Mouse (Mus musculus) spleen, postnatal 4 days (tissue): ENCODE data around the gene Klhdc4.

Experiments
- DNase-seq, 2 experiments: peaks; one replicate each; pipeline ENCODE4 v3.0.0; 2022; ENCODE audit warnings: low spot score in 2 of 2

Klhdc4 gene

DNA sequence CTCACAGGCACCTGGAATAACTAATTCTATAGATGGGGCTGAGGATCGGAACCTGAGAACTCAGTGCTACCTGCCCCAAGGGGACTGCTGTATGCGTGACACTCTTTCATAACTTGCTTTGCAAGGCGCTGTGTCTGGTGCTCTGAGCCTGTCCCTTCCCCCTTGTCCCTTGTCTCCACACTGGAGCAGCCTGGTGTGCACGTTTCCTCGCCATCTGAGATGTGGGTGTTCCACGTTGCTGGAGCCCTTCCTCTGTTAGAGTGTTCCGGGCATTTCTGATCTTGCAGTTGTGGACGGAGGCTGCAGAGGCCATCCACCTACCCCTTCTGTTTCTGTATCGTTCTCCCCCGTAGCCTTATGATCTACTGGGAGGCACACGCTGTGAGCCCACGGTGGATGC lies 70.9 kb downstream of the Klhdc4 start:
- DNase-seq, result no peak

DNA sequence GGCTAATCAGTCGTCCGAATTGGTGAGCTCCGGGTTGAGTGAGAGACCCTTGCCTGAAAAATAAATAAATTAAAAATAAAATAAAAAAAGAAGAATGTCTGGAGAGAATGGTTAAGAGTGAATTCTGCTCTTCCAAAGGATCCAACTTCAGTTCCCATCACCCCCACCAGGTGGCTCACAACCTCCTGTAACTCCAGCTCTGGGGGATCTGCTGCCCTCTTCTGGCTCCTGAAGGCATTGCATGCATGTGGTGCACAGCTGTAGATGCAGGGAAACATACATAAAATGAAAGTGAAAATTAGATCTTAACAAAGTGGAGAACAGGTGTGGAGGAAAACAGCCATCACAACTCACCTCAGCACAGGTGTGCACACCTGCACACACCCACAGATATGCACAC lies 78.0 kb downstream of the Klhdc4 start:
- DNase-seq, result peak; percentile 79 to 90

GRCm38 (mm10) chr8:121750512-121750911 lies 78.9 kb downstream of the Klhdc4 start:
- no peak for DNase-seq

- no peak for DNase-seq
Observed at GRCm38 (mm10) chr8:121749501-121749900, 79.9 kb downstream of the Klhdc4 start.
